Mouse (Mus musculus) ES-E14 (cell line): ENCODE data around the gene Actr5.

Source experiments
- CHD2 ChIP-seq: IDR thresholded peaks from 2 replicates; pipeline ENCODE4 v1.6.1; 2014; ENCODE audit warnings: mild to moderate bottlenecking, low read depth, low read length, inconsistent platforms
- HCFC1 ChIP-seq: IDR thresholded peaks from 2 replicates; pipeline ENCODE4 v1.6.1; 2012; ENCODE audit warnings: low read length, inconsistent platforms, borderline replicate concordance; ENCODE audit not compliant: insufficient read depth
- MAFK ChIP-seq: IDR thresholded peaks from 2 replicates; pipeline ENCODE4 v1.6.1; 2014; ENCODE audit warnings: mild to moderate bottlenecking, low read depth, low read length, inconsistent platforms; ENCODE audit not compliant: insufficient read depth
- ZC3H11A ChIP-seq: IDR thresholded peaks from 2 replicates; pipeline ENCODE4 v1.6.1; 2012; ENCODE audit warnings: low read depth, mild to moderate bottlenecking, inconsistent platforms, low read length, borderline replicate concordance

DNA sequence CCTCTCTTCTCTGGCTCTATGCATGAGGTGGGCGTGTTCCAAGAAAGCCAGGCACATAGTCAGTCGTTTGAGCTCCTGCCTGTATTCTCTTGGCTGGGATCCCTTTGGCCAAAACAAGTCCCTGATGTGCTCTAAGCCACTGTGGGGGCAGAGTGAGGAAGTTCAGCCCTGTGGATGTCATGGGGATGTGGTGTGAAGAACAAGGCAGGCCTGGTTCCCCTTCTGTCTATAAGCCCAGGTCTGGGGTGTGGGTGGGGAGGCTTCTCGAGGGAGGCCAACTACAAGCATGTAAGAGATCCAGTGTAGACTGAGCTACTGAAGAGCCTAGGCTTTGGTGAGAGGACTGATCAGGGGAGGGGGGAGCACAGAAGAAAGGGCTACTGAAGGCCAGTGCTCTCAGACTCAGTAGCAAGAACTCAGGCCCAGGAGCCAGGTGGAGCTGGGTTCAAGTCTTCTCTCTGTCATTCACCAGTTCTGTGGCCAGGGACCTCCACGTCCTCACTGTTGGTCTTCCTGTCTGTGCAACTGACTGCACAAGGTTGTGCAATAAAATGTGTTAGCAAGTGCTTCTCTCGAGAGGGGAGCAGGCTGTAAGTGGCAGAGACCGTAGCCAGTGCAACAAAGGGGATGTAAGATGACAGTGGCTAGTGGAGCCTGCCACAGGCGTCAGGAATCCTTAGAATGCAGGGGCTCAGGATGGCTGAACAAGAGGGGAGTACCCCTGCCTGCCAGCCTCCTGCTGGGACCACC lies 26.6 kb downstream of the Actr5 start:
- no peak for TF ChIP-seq ZC3H11A
- TF ChIP-seq MAFK = no peak
- TF ChIP-seq CHD2 = no peak
- no peak for TF ChIP-seq HCFC1
